Comparison of ENCODE assay signal across 18 mouse cellular contexts in genomic region chr13:57672762-57673161, GRCm38 (mm10).
DNase-seq lines count a peak whose midpoint lies in the region; ATAC-seq lines count a peak whose summit lies in the region.
"Had no signal": no experiment of that assay in that cellular context is flagged by ENCODE, and none has a peak within 500 bp of the region (broad histone marks: within the 10 kb centered on the region; RNA-seq: fewer than 3 reads in every experiment).

No protein-coding gene starts in this region.

- no peaks in the 10 kb centered on the region for H3K36me3 ChIP-seq in forebrain, embryonic 11.5 days (ENCODE audit: control insufficient read depth, insufficient read depth, low read length)
- no peaks in the 10 kb centered on the region for H3K36me3 ChIP-seq in forebrain, embryonic 10.5 days (replicated peaks)
- H3K36me3 ChIP-seq in neural tube, embryonic 13.5 days, result no peaks in the 10 kb centered on the region
- H3K36me3 ChIP-seq in liver, embryonic 16.5 days (ENCODE audit: control insufficient read depth, insufficient read depth), result no peaks in the 10 kb centered on the region
- H3K36me3 ChIP-seq: heart, embryonic 15.5 days; limb, embryonic 10.5 days had no signal

- no peak overlapping the region for H3K27ac ChIP-seq in forebrain, embryonic 11.5 days (ENCODE audit: low read depth, low read length)
- no peak overlapping the region for H3K27ac ChIP-seq in forebrain, embryonic 10.5 days
- H3K27ac ChIP-seq in neural tube, embryonic 13.5 days (replicated peaks), result peak overlapping the region; percentile 74; the same call in 1 of the 2 replicates
- H3K27ac ChIP-seq in liver, embryonic 16.5 days (ENCODE audit: low read length), result peak overlapping the region; percentile 88
- H3K27ac ChIP-seq: heart, embryonic 15.5 days; kidney, postnatal 0 days; layer of hippocampus, adult 2 months; left cerebral cortex, adult 2 months; limb, embryonic 10.5 days had no signal

- no peak overlapping the region for H3K4me2 ChIP-seq in forebrain, embryonic 11.5 days (ENCODE audit: low read depth, low read length, severe bottlenecking)
- no peak overlapping the region for H3K4me2 ChIP-seq in neural tube, embryonic 13.5 days
- H3K4me2 ChIP-seq in liver, embryonic 16.5 days (ENCODE audit: low read depth, low read length), result peak overlapping the region; percentile 39
- H3K4me2 ChIP-seq: heart, embryonic 15.5 days; midbrain, embryonic 11.5 days had no signal

- no peaks in the 10 kb centered on the region for H3K27me3 ChIP-seq in forebrain, embryonic 11.5 days (ENCODE audit: control insufficient read depth, insufficient read depth, low read length)
- H3K27me3 ChIP-seq in forebrain, embryonic 10.5 days (ENCODE audit: poor library complexity, severe bottlenecking), result no peaks in the 10 kb centered on the region
- no peaks in the 10 kb centered on the region for H3K27me3 ChIP-seq in neural tube, embryonic 13.5 days
- no peaks in the 10 kb centered on the region for H3K27me3 ChIP-seq in liver, embryonic 16.5 days (ENCODE audit: control insufficient read depth, insufficient read depth, low read depth, low read length)
- H3K27me3 ChIP-seq: heart, embryonic 15.5 days had no signal

- no peak for DNase-seq in forebrain, embryonic 11.5 days (ENCODE audit: low spot score)
- no peak for DNase-seq in forebrain, embryonic 10.5 days (ENCODE audit: extremely low spot score, low spot score)
- DNase-seq in neural tube, embryonic 10.5 days (ENCODE audit: extremely low spot score, low spot score), result no peak
- DNase-seq in retina, embryonic 14.5 days (ENCODE audit: low spot score), result no peak
- DNase-seq in gastrocnemius, postnatal 25 days, result no peak
- DNase-seq: cerebellum, adult 18-20 months; gastrocnemius, postnatal 14 days; lung, adult 2 months; lung, postnatal 36 days had no signal

- no peaks in the 10 kb centered on the region for H3K9me3 ChIP-seq in forebrain, embryonic 11.5 days (ENCODE audit: control insufficient read depth, low read length)
- H3K9me3 ChIP-seq in forebrain, embryonic 10.5 days, result no peaks in the 10 kb centered on the region
- H3K9me3 ChIP-seq in neural tube, embryonic 13.5 days, result no peaks in the 10 kb centered on the region
- H3K9me3 ChIP-seq in liver, embryonic 16.5 days (replicated peaks; ENCODE audit: control insufficient read depth, low read length), result no peaks in the 10 kb centered on the region
- H3K9me3 ChIP-seq: heart, embryonic 15.5 days; limb, embryonic 10.5 days had no signal

- WGBS in forebrain, embryonic 11.5 days, result 84% methylated on average over 3 of the region's 3 CpGs
- WGBS in forebrain, embryonic 10.5 days, result 80% methylated on average over 3 of the region's 3 CpGs
- WGBS in neural tube, embryonic 13.5 days, result 78% methylated on average over 3 of the region's 3 CpGs
- WGBS in liver, embryonic 16.5 days (ENCODE audit: insufficient replicate concordance), result 26% methylated on average over 3 of the region's 3 CpGs

- 0 out of 2 replicates have a peak, but pooled peaks have one; percentile 55 for ATAC-seq in forebrain, embryonic 11.5 days (replicated peaks; ENCODE audit: low FRiP score)
- ATAC-seq in neural tube, embryonic 13.5 days (ENCODE audit: low read depth), result no peak
- peak; percentile 98 for ATAC-seq in liver, embryonic 16.5 days (ENCODE audit: low read depth)
- ATAC-seq in granulocyte monocyte progenitor cell, adult 5-6 weeks (replicated peaks; ENCODE audit: poor library complexity, severe bottlenecking), result no peak

- no peak overlapping the region for H3K4me3 ChIP-seq in forebrain, embryonic 11.5 days (ENCODE audit: low read depth, low read length)
- H3K4me3 ChIP-seq in forebrain, embryonic 10.5 days, result no peak overlapping the region
- no peak overlapping the region for H3K4me3 ChIP-seq in neural tube, embryonic 13.5 days
- no peak overlapping the region for H3K4me3 ChIP-seq in liver, embryonic 16.5 days (ENCODE audit: low read depth, low read length)
- H3K4me3 ChIP-seq: heart, embryonic 15.5 days; layer of hippocampus, adult 2 months; left cerebral cortex, adult 2 months; limb, embryonic 10.5 days had no signal

- no peaks in the 10 kb centered on the region for H3K4me1 ChIP-seq in forebrain, embryonic 11.5 days (replicated peaks; ENCODE audit: control insufficient read depth, insufficient read depth, low read length)
- H3K4me1 ChIP-seq in forebrain, embryonic 10.5 days, result peaks cover 10% of the 10 kb centered on the region
- H3K4me1 ChIP-seq in neural tube, embryonic 13.5 days (replicated peaks), result peaks cover 31% of the 10 kb centered on the region
- peaks cover 37% of the 10 kb centered on the region for H3K4me1 ChIP-seq in liver, embryonic 16.5 days (ENCODE audit: control insufficient read depth, low read depth, low read length)

- no peak overlapping the region for H3K9ac ChIP-seq in forebrain, embryonic 11.5 days (ENCODE audit: low read length)
- H3K9ac ChIP-seq in neural tube, embryonic 13.5 days, result no peak overlapping the region
- peak overlapping the region; percentile 45 for H3K9ac ChIP-seq in liver, embryonic 16.5 days (ENCODE audit: low read depth, low read length)
- H3K9ac ChIP-seq: heart, embryonic 15.5 days had no signal

Comparison
In these comparisons a context has a peak if more than half of its experiments do, and no peak if none do; other contexts are left out.
1. ATAC-seq: peak in forebrain, embryonic 11.5 days (single experiment) and liver, embryonic 16.5 days (single experiment); none in neural tube, embryonic 13.5 days (single experiment) and granulocyte monocyte progenitor cell, adult 5-6 weeks (single experiment).
2. H3K27ac ChIP-seq: peak in neural tube, embryonic 13.5 days (single experiment) and liver, embryonic 16.5 days (single experiment); none in forebrain, embryonic 11.5 days (single experiment) and forebrain, embryonic 10.5 days (single experiment).